Mouse (Mus musculus) urinary bladder, postnatal 25 days (tissue): ENCODE data around the gene Spire2.

Source experiments
- DNase-seq: peaks from one replicate; pipeline ENCODE4 v3.0.0; 2022; ENCODE audit warnings: low spot score

Gene Spire2

GRCm38 (mm10) chr8:123334467-123334866 is 2.0 kb downstream of the Spire2 start:
- no peak for DNase-seq

GRCm38 (mm10) chr8:123337475-123337874 is 5.0 kb downstream of the Spire2 start:
- DNase-seq: no peak

GRCm38 (mm10) chr8:123340071-123340470 is 7.6 kb downstream of the Spire2 start:
- no peak for DNase-seq

- DNase-seq: no peak
These were observed 8.8 kb downstream of the Spire2 start for GRCm38 (mm10) chr8:123341040-123342015.

- no peak for DNase-seq
These were observed 9.7 kb downstream of the Spire2 start for GRCm38 (mm10) chr8:123342253-123342652.

GRCm38 (mm10) chr8:123342911-123343310 is 10.4 kb downstream of the Spire2 start:
- no peak for DNase-seq

- DNase-seq: no peak
These were observed 10.9 kb downstream of the Spire2 start for GRCm38 (mm10) chr8:123343422-123343821.

GRCm38 (mm10) chr8:123345135-123345534 is 12.6 kb downstream of the Spire2 start:
- DNase-seq: no peak

GRCm38 (mm10) chr8:123345856-123346255 is 13.3 kb downstream of the Spire2 start:
- no peak for DNase-seq

GRCm38 (mm10) chr8:123347293-123347692 is 14.8 kb downstream of the Spire2 start:
- no peak for DNase-seq

GRCm38 (mm10) chr8:123348237-123348843 is 15.8 kb downstream of the Spire2 start:
- DNase-seq: no peak

GRCm38 (mm10) chr8:123349073-123349472 is 16.6 kb downstream of the Spire2 start:
- DNase-seq: no peak

- no peak for DNase-seq
These were observed 19.6 kb downstream of the Spire2 start for GRCm38 (mm10) chr8:123352118-123352517.

GRCm38 (mm10) chr8:123352786-123353185 is 20.3 kb downstream of the Spire2 start:
- DNase-seq: peak; percentile 56

GRCm38 (mm10) chr8:123353216-123353615 is 20.7 kb downstream of the Spire2 start:
- DNase-seq: no peak

GRCm38 (mm10) chr8:123361082-123361739 is 28.7 kb downstream of the Spire2 start:
- DNase-seq: peak; percentile 74

- DNase-seq: peak; percentile 91
These were observed 41.1 kb downstream of the Spire2 start, which contains the start of gene Tcf25 for GRCm38 (mm10) chr8:123373403-123374238. Gene Tcf25, plus strand, starts transcription at chr8:123373753.

GRCm38 (mm10) chr8:123374239-123374578 is 41.7 kb downstream of the Spire2 start:
- DNase-seq: peak; percentile 98

GRCm38 (mm10) chr8:123375701-123376100 is 43.2 kb downstream of the Spire2 start:
- DNase-seq: no peak

- no peak for DNase-seq
These were observed 43.6 kb downstream of the Spire2 start for GRCm38 (mm10) chr8:123376106-123376505.

- no peak for DNase-seq
These were observed 49.2 kb downstream of the Spire2 start for GRCm38 (mm10) chr8:123381711-123382110.

GRCm38 (mm10) chr8:123382516-123382915 is 50.0 kb downstream of the Spire2 start:
- no peak for DNase-seq
